Comparison of ENCODE assay signal across 8 mouse cellular contexts in the genomic region with DNA sequence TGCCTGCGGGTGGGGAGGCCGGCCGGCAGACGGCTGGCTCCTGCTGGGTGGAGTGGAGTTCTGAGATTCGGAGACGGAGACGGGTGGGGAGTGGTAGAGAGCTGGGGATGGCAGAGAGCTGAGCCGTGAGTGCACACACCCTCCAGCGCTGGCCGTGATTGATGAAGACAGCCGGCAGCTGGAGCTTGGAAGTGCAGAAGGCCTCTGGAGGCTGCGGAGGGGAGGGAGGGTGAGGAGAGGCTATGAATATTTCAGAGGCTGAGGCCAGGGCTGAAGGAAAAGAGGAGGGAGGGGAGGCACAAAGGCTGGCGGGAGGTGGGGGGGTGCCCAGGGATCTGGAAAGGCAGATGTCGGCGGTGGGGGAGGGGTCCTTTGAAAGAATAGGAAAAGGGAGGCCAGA. TPM values are rescaled to one million over a fixed set of nuclear protein-coding genes. Genes with fewer than 3 reads are reported as not detected.
DNase-seq lines count a peak whose midpoint lies in the region; ATAC-seq and TF ChIP-seq lines count a peak whose summit lies in the region.

No protein-coding gene starts in this region.

- ATAC-seq in forebrain, embryonic 13.5 days, result peak; percentile 92
- peak; percentile 96 for ATAC-seq in midbrain, embryonic 12.5 days (ENCODE audit: low FRiP score, low read depth)

- H3K4me3 ChIP-seq in C2C12 (ENCODE audit: insufficient read depth, poor library complexity, severe bottlenecking), result no peak overlapping the region
- H3K4me3 ChIP-seq in forebrain, embryonic 13.5 days, result no peak overlapping the region
- no peak overlapping the region for H3K4me3 ChIP-seq in midbrain, embryonic 12.5 days
- no peak overlapping the region for H3K4me3 ChIP-seq in layer of hippocampus, adult 2 months

- H3K9me3 ChIP-seq in forebrain, embryonic 13.5 days (replicated peaks), result no peaks in the 10 kb centered on the region
- no peaks in the 10 kb centered on the region for H3K9me3 ChIP-seq in midbrain, embryonic 12.5 days

- H3K27me3 ChIP-seq in C2C12 (ENCODE audit: control insufficient read depth, insufficient read depth, insufficient read length), result peaks cover 45% of the 10 kb centered on the region
- peaks cover 72% of the 10 kb centered on the region for H3K27me3 ChIP-seq in forebrain, embryonic 13.5 days
- peaks cover 48% of the 10 kb centered on the region for H3K27me3 ChIP-seq in midbrain, embryonic 12.5 days

- TF ChIP-seq CTCF in C2C12 (IDR thresholded peaks at IDR 0.05; ENCODE audit: control insufficient read depth, insufficient read depth, insufficient read length), result no peak
- no peak for TF ChIP-seq CTCF in layer of hippocampus, adult 2 months (conservative IDR thresholded peaks at IDR 0.05)

- no peaks in the 10 kb centered on the region for H3K36me3 ChIP-seq in C2C12 (ENCODE audit: control insufficient read depth, insufficient read depth)
- no peaks in the 10 kb centered on the region for H3K36me3 ChIP-seq in forebrain, embryonic 13.5 days (ENCODE audit: poor library complexity, severe bottlenecking)
- H3K36me3 ChIP-seq in midbrain, embryonic 12.5 days, result peaks cover 7% of the 10 kb centered on the region; the same call in 1 of the 2 replicates

- intact Hi-C loops in gastrocnemius, postnatal 36 days (cut with DNase I), result no loop called here

- peak overlapping the region; percentile 79 for H3K27ac ChIP-seq in forebrain, embryonic 13.5 days
- H3K27ac ChIP-seq in midbrain, embryonic 12.5 days (replicated peaks), result peak overlapping the region; percentile 95
- no peak overlapping the region for H3K27ac ChIP-seq in layer of hippocampus, adult 2 months

- no peaks in the 10 kb centered on the region for H3K79me3 ChIP-seq in C2C12 (ENCODE audit: low read depth)

- 1% methylated on average over 15 of the region's 15 CpGs for WGBS in forebrain, embryonic 13.5 days
- WGBS in midbrain, embryonic 12.5 days, result under 1% methylated on average over 15 of the region's 15 CpGs

- peak overlapping the region; percentile 40 for H3K4me2 ChIP-seq in forebrain, embryonic 13.5 days
- peak overlapping the region; percentile 48 for H3K4me2 ChIP-seq in midbrain, embryonic 12.5 days (replicated peaks)

- H3K9ac ChIP-seq in forebrain, embryonic 13.5 days, result peak overlapping the region; percentile 10; the same call in 1 of the 2 replicates
- H3K9ac ChIP-seq in midbrain, embryonic 12.5 days (replicated peaks), result peak overlapping the region; percentile 45; the same call in 1 of the 2 replicates

- no peaks in the 10 kb centered on the region for H3K79me2 ChIP-seq in C2C12 (ENCODE audit: control insufficient read depth, insufficient read depth)

- peaks cover 26% of the 10 kb centered on the region for H3K4me1 ChIP-seq in forebrain, embryonic 13.5 days
- peaks cover 34% of the 10 kb centered on the region for H3K4me1 ChIP-seq in midbrain, embryonic 12.5 days

- H3ac ChIP-seq in C2C12 (ENCODE audit: control insufficient read depth, insufficient read length, low read depth), result no peak overlapping the region

- DNase-seq in cerebellum, postnatal 10 days, result peak; percentile 82
- DNase-seq in cerebellum, adult 8-10 months, result no peak
- DNase-seq in layer of hippocampus, adult 2 months (ENCODE audit: low spot score in 2 of 2), result no peak
- no peak for DNase-seq in gastrocnemius, postnatal 36 days
- DNase-seq in kidney, adult 9 months, result no peak

TF ChIP-seq in C2C12, 6 proteins besides CTCF, POLR2A, EP300 and RAD21:
- TF ChIP-seq MYOD1 (IDR thresholded peaks at IDR 0.05; ENCODE audit: control insufficient read depth, insufficient read length, low read depth) (peak; percentile 67), USF1 (IDR thresholded peaks at IDR 0.05; ENCODE audit: low read depth) (no peak)

RNA-seq across cellular contexts. Expression of a gene that starts 36.7 kb away (rescaled TPM):
- 638 TPM for polyA plus RNA-seq in C2C12 (2012; fragmentation: generic; extraction: Trizol)
- polyA plus RNA-seq in forebrain, embryonic 13.5 days (2015; fragmentation: Nextera tagmentation; extraction: Ambion mirVana), result 3.9 and 4.3 TPM in 2 replicates
- 15.7 and 20.3 TPM in 2 replicates for polyA plus RNA-seq in midbrain, embryonic 12.5 days (2016; fragmentation: Nextera tagmentation; extraction: Ambion mirVana)
- 10 to 100 TPM; 15.4 to 16.8 TPM for total RNA-seq in layer of hippocampus, adult 2 months (2021)
- total RNA-seq in gastrocnemius, postnatal 36 days (2021), result 100 to 1,000 TPM; 269 to 277 TPM

RNA-seq across cellular contexts. Expression of a gene that starts 44.3 kb away (rescaled TPM):
- polyA plus RNA-seq in C2C12 (2012; fragmentation: generic; extraction: Trizol), result not detected
- 45.8 and 52.8 TPM in 2 replicates for polyA plus RNA-seq in forebrain, embryonic 13.5 days (2015; fragmentation: Nextera tagmentation; extraction: Ambion mirVana)
- 72.1 and 73.3 TPM in 2 replicates for polyA plus RNA-seq in midbrain, embryonic 12.5 days (2016; fragmentation: Nextera tagmentation; extraction: Ambion mirVana)
- 10 to 100 TPM; 80.9 to 81.4 TPM for total RNA-seq in layer of hippocampus, adult 2 months (2021)
- total RNA-seq in gastrocnemius, postnatal 36 days (2021), result not detected

Comparison
In these comparisons a context has a peak if more than half of its experiments do, and no peak if none do; other contexts are left out.
1. DNase-seq: peak in cerebellum, postnatal 10 days (2 of 2); none in cerebellum, adult 8-10 months (single experiment), layer of hippocampus, adult 2 months (0 of 2), gastrocnemius, postnatal 36 days (0 of 2) and kidney, adult 9 months (single experiment).
2. RNA of a gene that starts 36.7 kb away (polyA plus RNA-seq): 638 TPM in C2C12 (single experiment); 15.7 to 20.3 TPM in midbrain, embryonic 12.5 days and 3.9 to 4.3 TPM in forebrain, embryonic 13.5 days; every median in the first group is over 10 times any median in the second.
3. RNA of a gene that starts 44.3 kb away (polyA plus RNA-seq): 72.1 to 73.3 TPM in midbrain, embryonic 12.5 days and 45.8 to 52.8 TPM in forebrain, embryonic 13.5 days; not detected in C2C12 (single experiment); every median in the first group is over 10 times any median in the second.